Mouse (Mus musculus): ENCODE results near the gene Olfml1. TPM values are rescaled to one million over a fixed set of nuclear protein-coding genes. Genes with fewer than 3 reads are reported as not detected.

Olfml1 gene
- total RNA-seq, 2 experiments from 2014 or later: 8.8 to 9.5 TPM

GRCm38 (mm10) chr7:107593904-107594303, 26.7 kb downstream of the Olfml1 start:
- no peak for DNase-seq (ENCODE audit: low spot score in 2 of 2)
- intact Hi-C loops (cut with DNase I): loop anchor here (5.0 kb wide), 1 partner anchor 153 kb away; no protein-coding TSS in a partner anchor

- peak; percentile 33 to 42 for DNase-seq (ENCODE audit: low spot score in 2 of 2)
- intact Hi-C loops (cut with DNase I): loop anchor here (5.0 kb wide), 1 partner anchor 153 kb away; no protein-coding TSS in a partner anchor
Observed at GRCm38 (mm10) chr7:107594325-107594856, 27.1 kb downstream of the Olfml1 start.

- intact Hi-C loops (cut with DNase I): loop anchor here (5.0 kb wide), 1 partner anchor 152 kb away; no protein-coding TSS in a partner anchor
- peak; percentile 72 to 82 for DNase-seq (ENCODE audit: low spot score in 2 of 2)
Observed at GRCm38 (mm10) chr7:107594857-107595402, 27.7 kb downstream of the Olfml1 start, which contains the start of gene Ppfibp2. Ppfibp2 (plus strand) TSS chr7:107595207.

DNA sequence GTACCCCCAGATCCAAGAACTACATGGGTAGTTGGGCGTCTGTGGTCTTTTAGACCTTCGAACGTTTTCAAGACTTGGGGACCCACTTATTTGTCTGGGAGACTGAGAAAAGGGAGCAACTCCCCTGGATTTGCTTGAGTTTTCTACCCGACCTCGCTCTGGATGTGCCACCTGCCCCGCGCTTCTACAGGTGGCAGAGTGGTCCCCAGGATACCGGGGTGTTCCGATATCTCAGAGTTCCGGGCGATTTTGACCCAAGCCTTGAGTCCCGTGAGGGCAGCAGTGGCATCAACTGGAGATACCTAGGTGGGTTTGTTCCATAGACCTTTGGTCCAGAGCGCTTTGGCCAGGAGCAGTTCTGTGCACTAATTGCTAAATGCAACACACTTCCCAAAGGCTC, 28.2 kb downstream of the Olfml1 start:
- intact Hi-C loops (cut with DNase I): no loop called here

GRCm38 (mm10) chr7:107596753-107597152, 29.5 kb downstream of the Olfml1 start:
- intact Hi-C loops (cut with DNase I): no loop called here
- DNase-seq (ENCODE audit: low spot score in 2 of 2): no peak

More for the DNA sequence above, 28.2 kb downstream of the Olfml1 start:
- no peak for DNase-seq (ENCODE audit: low spot score in 2 of 2)

- DNase-seq (ENCODE audit: low spot score in 2 of 2): no peak
- intact Hi-C loops (cut with DNase I): no loop called here
Observed at GRCm38 (mm10) chr7:107597956-107598355, 30.7 kb downstream of the Olfml1 start.

- intact Hi-C loops (cut with DNase I): no loop called here
Observed at GRCm38 (mm10) chr7:107600651-107601050, 33.4 kb downstream of the Olfml1 start.

DNA sequence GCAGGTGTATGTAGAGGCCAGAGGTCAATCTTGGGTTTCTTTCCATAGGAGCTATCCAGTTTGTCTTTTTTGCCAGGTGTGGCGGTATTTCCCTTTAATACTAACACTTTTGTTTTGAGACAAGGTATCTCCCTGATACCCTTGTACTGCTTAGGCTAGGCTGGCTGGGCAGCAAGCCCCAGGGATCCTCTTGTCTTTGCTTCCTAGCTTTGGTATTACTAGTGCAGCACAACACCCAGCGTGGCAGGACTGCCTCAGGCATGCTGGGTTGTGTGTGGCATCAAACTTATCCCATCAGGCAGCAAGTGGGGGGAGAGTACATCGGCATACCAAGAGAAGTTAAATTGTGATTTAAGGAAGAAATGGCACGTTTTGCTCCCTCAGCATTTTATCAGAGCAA, 35.3 kb downstream of the Olfml1 start:
- intact Hi-C loops (cut with DNase I): no loop called here
- DNase-seq (ENCODE audit: low spot score in 2 of 2): no peak

More at GRCm38 (mm10) chr7:107600651-107601050, 33.4 kb downstream of the Olfml1 start:
- DNase-seq (ENCODE audit: low spot score in 2 of 2): no peak

DNA sequence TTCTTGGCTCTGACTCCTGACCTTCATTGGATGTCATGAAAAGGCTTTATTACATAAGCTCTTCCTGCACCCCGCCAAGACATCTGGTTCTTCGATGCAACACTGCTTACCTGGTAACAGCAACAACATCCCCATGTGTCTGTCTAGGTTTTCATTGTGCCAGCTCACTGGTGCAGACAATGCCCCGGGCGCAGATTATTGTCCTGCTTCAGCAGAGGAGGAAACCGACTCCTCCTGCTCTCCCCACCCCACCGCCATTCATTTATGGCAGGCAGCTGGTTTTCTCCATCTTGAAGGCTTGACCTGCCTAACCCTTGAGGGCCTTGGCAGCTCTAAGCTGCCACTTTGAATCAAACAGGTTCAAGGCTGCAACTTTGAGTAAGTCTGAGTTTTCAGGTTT, 35.7 kb downstream of the Olfml1 start:
- intact Hi-C loops (cut with DNase I): no loop called here
- no peak for DNase-seq (ENCODE audit: low spot score in 2 of 2)

DNA sequence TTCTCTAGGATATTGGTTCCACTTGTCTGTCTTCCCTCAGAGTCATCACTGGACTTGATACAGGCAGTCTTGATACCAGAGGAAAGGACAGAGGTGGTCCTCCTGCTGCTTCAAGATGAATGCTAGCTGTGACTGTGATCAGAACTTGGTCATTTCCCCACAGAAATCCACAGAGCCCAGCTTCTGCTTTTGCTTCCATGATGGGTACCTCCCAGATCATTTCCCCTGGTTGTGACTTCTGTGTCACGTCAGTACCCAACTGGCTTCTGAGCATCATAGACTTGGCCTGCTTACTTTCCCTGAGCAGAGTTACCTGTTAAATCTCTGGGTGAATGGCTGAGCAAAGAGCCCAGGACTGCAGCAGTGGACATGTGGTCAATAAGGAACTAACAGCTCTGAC, 40.5 kb downstream of the Olfml1 start:
- intact Hi-C loops (cut with DNase I): no loop called here
- DNase-seq (ENCODE audit: low spot score in 2 of 2): no peak

GRCm38 (mm10) chr7:107609622-107610255, 42.5 kb downstream of the Olfml1 start:
- intact Hi-C loops (cut with DNase I): no loop called here

DNA sequence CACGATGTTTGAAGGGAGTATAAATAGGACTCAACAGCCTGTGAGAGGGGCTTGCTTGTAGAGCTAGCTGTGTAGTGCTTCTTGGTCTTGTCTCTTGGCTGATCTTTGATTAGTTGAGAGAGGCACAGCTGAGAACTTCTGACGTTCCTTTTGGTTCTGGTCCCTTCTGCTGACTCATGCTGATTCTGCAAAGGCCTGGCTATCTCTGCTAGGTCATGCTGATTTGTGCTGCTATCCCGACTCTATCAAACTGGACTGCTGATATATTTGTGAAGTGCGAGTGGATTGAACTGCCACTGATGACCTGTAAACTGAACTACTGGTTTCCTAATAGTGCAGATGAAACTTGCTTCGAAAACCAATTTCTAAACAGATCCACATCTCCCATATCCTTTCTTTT, 43.6 kb downstream of the Olfml1 start:
- intact Hi-C loops (cut with DNase I): no loop called here
- DNase-seq (ENCODE audit: low spot score in 2 of 2): no peak

More at GRCm38 (mm10) chr7:107609622-107610255, 42.5 kb downstream of the Olfml1 start:
- DNase-seq (ENCODE audit: low spot score in 2 of 2): no peak

- intact Hi-C loops (cut with DNase I): no loop called here
- DNase-seq (ENCODE audit: low spot score in 2 of 2): no peak
Observed at GRCm38 (mm10) chr7:107618028-107618992, 51.1 kb downstream of the Olfml1 start.

GRCm38 (mm10) chr7:107619225-107619624, 52.0 kb downstream of the Olfml1 start:
- intact Hi-C loops (cut with DNase I): no loop called here
- DNase-seq (ENCODE audit: low spot score in 2 of 2): no peak

DNA sequence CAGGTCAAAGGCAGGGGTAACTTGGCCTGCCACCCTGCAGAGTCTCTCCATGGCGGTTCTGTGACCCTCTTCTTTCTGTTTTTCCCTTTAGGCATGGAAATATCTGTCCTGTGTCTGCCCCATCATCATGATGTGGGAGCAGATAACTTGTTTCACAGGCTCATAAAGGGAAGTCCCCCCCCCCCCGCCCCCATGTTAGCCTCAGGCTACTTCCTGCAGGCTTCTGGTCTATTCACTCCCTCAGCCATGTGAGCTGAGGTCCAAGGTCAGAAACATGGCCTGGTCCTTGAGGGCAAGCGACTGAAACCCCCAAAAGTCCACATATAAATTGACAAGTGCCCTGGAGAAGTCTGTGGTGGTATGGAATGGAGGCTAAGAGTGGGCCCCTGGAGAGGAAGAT, 52.9 kb downstream of the Olfml1 start:
- DNase-seq (ENCODE audit: low spot score in 2 of 2): no peak
- intact Hi-C loops (cut with DNase I): no loop called here

DNA sequence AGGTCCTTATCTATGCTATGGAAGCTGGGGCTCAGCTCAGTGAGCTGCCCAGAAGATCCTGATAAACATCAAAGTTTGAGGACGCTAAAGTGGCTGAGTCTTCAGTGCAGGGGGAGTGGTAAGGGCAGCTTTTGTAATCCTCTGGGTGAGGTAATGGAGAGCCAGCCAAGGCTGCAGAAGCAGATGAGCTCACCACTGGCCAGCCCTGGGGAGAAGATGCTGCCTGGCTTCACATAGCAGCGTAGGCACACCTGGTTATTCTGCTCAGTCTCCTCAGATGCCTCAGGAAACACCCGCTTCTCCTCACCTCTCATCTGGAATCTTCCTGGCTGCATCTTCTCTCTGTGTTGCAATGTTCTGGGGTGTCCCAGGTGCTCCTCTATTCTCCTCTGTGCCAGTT, 57.2 kb downstream of the Olfml1 start:
- DNase-seq (ENCODE audit: low spot score in 2 of 2): no peak
- intact Hi-C loops (cut with DNase I): no loop called here

DNA sequence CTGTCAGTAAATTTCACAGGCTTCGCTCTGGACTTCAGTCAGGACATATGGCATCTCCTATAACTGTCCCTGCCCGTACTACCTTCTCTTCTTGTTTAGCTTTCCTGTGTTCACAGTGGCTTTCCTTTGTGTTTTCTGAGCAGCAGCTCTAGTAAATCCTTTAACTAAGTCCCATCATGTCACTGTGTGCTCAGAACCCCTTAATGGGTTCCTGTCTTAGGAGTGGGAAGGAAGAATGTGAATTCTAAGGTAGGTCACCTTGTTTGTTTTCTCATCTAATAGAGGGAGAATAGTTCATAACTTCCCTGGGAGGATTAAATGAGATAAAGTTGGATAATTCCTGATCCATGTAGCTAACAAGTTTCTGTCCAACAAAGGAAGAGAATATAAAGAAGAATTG, 57.8 kb downstream of the Olfml1 start, which contains the start of gene 5330417H12Rik:
TSS of gene 5330417H12Rik (minus strand) at position 101 of the 400 bp plus-strand sequence.
- DNase-seq (ENCODE audit: low spot score in 2 of 2): no peak
- intact Hi-C loops (cut with DNase I): no loop called here

DNA sequence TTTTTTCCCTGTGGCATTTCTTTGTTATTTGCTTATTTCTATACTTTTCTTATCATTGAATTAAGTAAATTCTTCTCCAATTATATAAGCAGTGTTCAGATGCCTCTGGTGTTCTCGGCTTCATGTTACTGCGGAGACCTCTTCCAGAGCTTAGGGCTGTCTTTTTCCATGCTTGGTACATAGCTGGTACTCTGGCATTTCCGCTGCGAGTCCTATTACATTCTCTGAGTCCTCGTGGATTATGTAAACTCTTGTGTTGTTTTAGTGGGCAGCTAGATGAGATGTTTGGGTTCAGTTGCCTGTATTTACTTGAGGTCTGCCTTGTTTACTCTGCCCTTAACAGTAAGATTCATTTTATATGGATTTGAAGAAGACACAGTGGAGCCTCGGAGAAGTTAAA, 58.5 kb downstream of the Olfml1 start:
- intact Hi-C loops (cut with DNase I): no loop called here
- DNase-seq (ENCODE audit: low spot score in 2 of 2): no peak

- DNase-seq (ENCODE audit: low spot score in 2 of 2): no peak
- intact Hi-C loops (cut with DNase I): no loop called here
Observed at GRCm38 (mm10) chr7:107628383-107628782, 61.1 kb downstream of the Olfml1 start.

DNA sequence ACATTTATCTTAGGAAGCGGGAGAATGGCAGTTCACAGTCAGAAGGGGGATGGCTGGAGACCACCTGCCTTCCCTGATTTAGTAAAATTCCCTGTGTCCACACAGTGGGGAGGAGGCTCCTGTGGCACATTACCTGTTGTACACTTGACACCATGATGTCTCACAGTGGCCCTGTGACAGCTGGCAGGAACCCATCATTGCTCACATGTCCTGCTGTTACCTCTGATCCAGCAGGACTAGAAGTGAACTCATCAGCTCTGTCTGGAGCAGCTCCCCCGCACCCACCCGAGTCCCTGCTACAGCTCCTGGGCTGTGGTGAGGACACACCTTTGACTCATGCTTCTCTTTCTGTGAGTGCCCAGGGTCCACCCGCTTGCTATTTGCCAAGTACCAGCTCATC, 66.0 kb downstream of the Olfml1 start:
- intact Hi-C loops (cut with DNase I): no loop called here
- no peak for DNase-seq (ENCODE audit: low spot score in 2 of 2)
